Mouse (Mus musculus): ENCODE data around the gene Thap12.

Thap12 gene

GRCm38 (mm10) chr7:98760126-98760525 lies 57.2 kb downstream of the Thap12 start:
- DNase-seq (ENCODE audit: low spot score), result no peak

- DNase-seq (ENCODE audit: low spot score), result no peak
Measured at GRCm38 (mm10) chr7:98763911-98764310, 61.0 kb downstream of the Thap12 start.

GRCm38 (mm10) chr7:98767261-98767660 lies 64.4 kb downstream of the Thap12 start:
- DNase-seq (ENCODE audit: low spot score), result no peak

All from embryo, embryonic 10 days (tissue).